In the genomic region with DNA sequence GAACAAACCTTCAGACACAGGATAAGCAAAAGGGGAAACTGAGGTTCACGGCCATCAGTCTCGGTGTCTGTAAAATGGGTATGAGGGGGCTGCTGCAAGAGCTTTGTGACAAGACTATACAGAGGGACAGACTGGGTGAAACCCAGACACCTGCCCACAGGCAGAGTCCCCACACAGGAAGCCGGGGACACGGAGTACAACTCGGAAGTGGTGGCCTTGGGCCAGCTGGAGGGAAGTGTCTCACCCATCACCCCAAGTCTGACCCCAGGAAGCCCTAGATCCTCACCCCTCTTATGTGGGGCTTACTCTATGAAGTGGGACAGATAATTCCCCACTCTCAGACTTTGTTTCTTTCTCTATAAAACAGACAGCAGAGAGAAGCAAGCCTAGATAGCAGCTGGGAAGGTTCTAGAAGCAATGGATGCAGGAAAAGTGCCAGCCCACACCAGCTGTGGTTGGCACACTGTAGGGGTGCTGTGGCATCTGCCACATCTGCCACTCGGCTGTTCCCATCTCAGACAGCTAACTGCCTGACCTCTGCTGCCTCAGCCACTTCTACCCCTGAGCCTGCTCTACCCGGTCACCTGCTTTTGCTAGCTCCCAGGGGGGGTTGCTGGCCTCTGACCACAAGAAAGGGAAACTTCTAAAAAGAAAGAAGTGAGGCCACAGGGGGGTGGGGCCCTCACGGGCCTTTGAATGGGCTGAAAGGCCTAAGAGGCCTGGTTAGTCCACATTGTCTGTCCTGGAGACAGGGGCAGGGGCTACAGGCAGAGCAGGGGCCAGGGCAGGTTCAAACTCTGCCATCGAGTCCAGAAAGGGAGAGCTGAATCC, we compare ENCODE assay signal across 8 mouse cellular contexts. TPM values are rescaled to one million over a fixed set of nuclear protein-coding genes. Genes with fewer than 3 reads are reported as not detected.
DNase-seq lines count a peak whose midpoint lies in the region; ATAC-seq lines count a peak whose summit lies in the region.

No protein-coding gene starts in this region.

- peak; percentile 65 for DNase-seq in hindbrain, embryonic 10.5 days (ENCODE audit: low spot score)
- DNase-seq in Muller cell, postnatal 12 days (ENCODE audit: inconsistent ontology term) = peak; percentile 18
- DNase-seq in spleen, adult 18-20 months = peak; percentile 51 to 56
- no peak for DNase-seq in urinary bladder, postnatal 14 days (ENCODE audit: low spot score)
- DNase-seq in heart, adult 11 months = no peak

- H3K4me3 ChIP-seq in hindbrain, embryonic 10.5 days = peak overlapping the region; percentile 70
- H3K4me3 ChIP-seq in hindbrain, embryonic 16.5 days (ENCODE audit: low read length) = no peak overlapping the region
- peak overlapping the region; percentile 58 for H3K4me3 ChIP-seq in intestine, embryonic 16.5 days (ENCODE audit: low read length)
- no peak overlapping the region for H3K4me3 ChIP-seq in heart, embryonic 12.5 days

- peaks cover 76% of the 10 kb centered on the region for H3K4me1 ChIP-seq in hindbrain, embryonic 10.5 days (replicated peaks)
- H3K4me1 ChIP-seq in hindbrain, embryonic 16.5 days (ENCODE audit: control insufficient read depth, insufficient read depth, low read depth, low read length) = peaks cover 15% of the 10 kb centered on the region
- peaks cover 46% of the 10 kb centered on the region for H3K4me1 ChIP-seq in intestine, embryonic 16.5 days (ENCODE audit: control insufficient read depth, insufficient read depth, low read length)
- peaks cover 32% of the 10 kb centered on the region for H3K4me1 ChIP-seq in heart, embryonic 12.5 days (replicated peaks)

- H3K36me3 ChIP-seq in hindbrain, embryonic 10.5 days = peaks cover 2% of the 10 kb centered on the region; the same call in 1 of the 2 replicates
- no peaks in the 10 kb centered on the region for H3K36me3 ChIP-seq in hindbrain, embryonic 16.5 days (ENCODE audit: control insufficient read depth, insufficient read depth, low read length)
- H3K36me3 ChIP-seq in intestine, embryonic 16.5 days (ENCODE audit: control insufficient read depth, insufficient read depth, low read length) = no peaks in the 10 kb centered on the region
- no peaks in the 10 kb centered on the region for H3K36me3 ChIP-seq in heart, embryonic 12.5 days

- no peak overlapping the region for H3K4me2 ChIP-seq in hindbrain, embryonic 16.5 days (ENCODE audit: low read length)
- H3K4me2 ChIP-seq in intestine, embryonic 16.5 days (ENCODE audit: low read depth, low read length) = peak overlapping the region; percentile 76
- H3K4me2 ChIP-seq in heart, embryonic 12.5 days = no peak overlapping the region

- H3K9ac ChIP-seq in hindbrain, embryonic 16.5 days (ENCODE audit: low read depth, low read length) = no peak overlapping the region
- H3K9ac ChIP-seq in intestine, embryonic 16.5 days (ENCODE audit: low read depth, low read length) = peak overlapping the region; percentile 89
- no peak overlapping the region for H3K9ac ChIP-seq in heart, embryonic 12.5 days

- ATAC-seq in hindbrain, embryonic 16.5 days = no peak
- ATAC-seq in intestine, embryonic 16.5 days = no peak
- ATAC-seq in heart, embryonic 12.5 days (ENCODE audit: insufficient number of reproducible peaks, low FRiP score) = no peak

- H3K27ac ChIP-seq in hindbrain, embryonic 10.5 days = peak overlapping the region; percentile 91
- H3K27ac ChIP-seq in hindbrain, embryonic 16.5 days (ENCODE audit: low read depth, low read length) = no peak overlapping the region
- H3K27ac ChIP-seq in intestine, embryonic 16.5 days (ENCODE audit: low read length) = peak overlapping the region; percentile 87
- H3K27ac ChIP-seq in heart, embryonic 12.5 days (ENCODE audit: poor library complexity, severe bottlenecking) = no peak overlapping the region

- 52% methylated on average over 9 of the region's 9 CpGs for WGBS in hindbrain, embryonic 10.5 days
- 48% methylated on average over 9 of the region's 9 CpGs for WGBS in hindbrain, embryonic 16.5 days
- 63% methylated on average over 9 of the region's 9 CpGs for WGBS in intestine, embryonic 16.5 days
- 69% methylated on average over 9 of the region's 9 CpGs for WGBS in heart, embryonic 12.5 days

- H3K9me3 ChIP-seq in hindbrain, embryonic 10.5 days = no peaks in the 10 kb centered on the region
- no peaks in the 10 kb centered on the region for H3K9me3 ChIP-seq in hindbrain, embryonic 16.5 days (ENCODE audit: control insufficient read depth, low read length)
- H3K9me3 ChIP-seq in intestine, embryonic 16.5 days (ENCODE audit: control insufficient read depth, low read length) = no peaks in the 10 kb centered on the region
- H3K9me3 ChIP-seq in heart, embryonic 12.5 days (replicated peaks) = no peaks in the 10 kb centered on the region

- H3K27me3 ChIP-seq in hindbrain, embryonic 10.5 days (ENCODE audit: insufficient read depth, poor library complexity, severe bottlenecking) = peaks cover 29% of the 10 kb centered on the region
- H3K27me3 ChIP-seq in hindbrain, embryonic 16.5 days (replicated peaks; ENCODE audit: control insufficient read depth, insufficient read depth, low read length) = no peaks in the 10 kb centered on the region
- H3K27me3 ChIP-seq in intestine, embryonic 16.5 days (replicated peaks; ENCODE audit: control insufficient read depth, insufficient read depth, low read length) = no peaks in the 10 kb centered on the region
- peaks cover 25% of the 10 kb centered on the region for H3K27me3 ChIP-seq in heart, embryonic 12.5 days (replicated peaks)

RNA-seq across cellular contexts. Expression of gene Emid1, which starts 1.4 kb away (rescaled TPM):
- 31.9 and 40.0 TPM in 2 replicates for polyA plus RNA-seq in hindbrain, embryonic 10.5 days (2016; fragmentation: Nextera tagmentation; extraction: Ambion mirVana)
- polyA plus RNA-seq in hindbrain, embryonic 16.5 days (2015; fragmentation: Nextera tagmentation; extraction: Ambion mirVana) = 15.8 and 18.2 TPM in 2 replicates
- polyA plus RNA-seq in intestine, embryonic 16.5 days (2015; fragmentation: Nextera tagmentation; extraction: Ambion mirVana) = 112 and 120 TPM in 2 replicates
- 9.0 and 10.0 TPM in 2 replicates for polyA plus RNA-seq in heart, embryonic 12.5 days (2016; fragmentation: Nextera tagmentation; extraction: Ambion mirVana)

RNA-seq across cellular contexts. Expression of gene Ewsr1, which starts 51.6 kb away (rescaled TPM):
- 877 and 924 TPM in 2 replicates for polyA plus RNA-seq in hindbrain, embryonic 10.5 days (2016; fragmentation: Nextera tagmentation; extraction: Ambion mirVana)
- polyA plus RNA-seq in hindbrain, embryonic 16.5 days (2015; fragmentation: Nextera tagmentation; extraction: Ambion mirVana) = 520 and 571 TPM in 2 replicates
- polyA plus RNA-seq in intestine, embryonic 16.5 days (2015; fragmentation: Nextera tagmentation; extraction: Ambion mirVana) = 499 and 529 TPM in 2 replicates
- polyA plus RNA-seq in heart, embryonic 12.5 days (2016; fragmentation: Nextera tagmentation; extraction: Ambion mirVana) = 475 and 499 TPM in 2 replicates

RNA-seq across cellular contexts. Expression of gene Rhbdd3, which starts 51.9 kb away (rescaled TPM):
- polyA plus RNA-seq in hindbrain, embryonic 10.5 days (2016; fragmentation: Nextera tagmentation; extraction: Ambion mirVana) = 29.1 and 29.3 TPM in 2 replicates
- polyA plus RNA-seq in hindbrain, embryonic 16.5 days (2015; fragmentation: Nextera tagmentation; extraction: Ambion mirVana) = 43.3 and 45.0 TPM in 2 replicates
- polyA plus RNA-seq in intestine, embryonic 16.5 days (2015; fragmentation: Nextera tagmentation; extraction: Ambion mirVana) = 27.8 and 32.5 TPM in 2 replicates
- 26.5 and 28.4 TPM in 2 replicates for polyA plus RNA-seq in heart, embryonic 12.5 days (2016; fragmentation: Nextera tagmentation; extraction: Ambion mirVana)

Comparison
In these comparisons a context has a peak if more than half of its experiments do, and no peak if none do; other contexts are left out.
1. H3K27ac ChIP-seq: peak in hindbrain, embryonic 10.5 days (single experiment) and intestine, embryonic 16.5 days (single experiment); none in hindbrain, embryonic 16.5 days (single experiment) and heart, embryonic 12.5 days (single experiment).
2. H3K4me3 ChIP-seq: peak in hindbrain, embryonic 10.5 days (single experiment) and intestine, embryonic 16.5 days (single experiment); none in hindbrain, embryonic 16.5 days (single experiment) and heart, embryonic 12.5 days (single experiment).
3. DNase-seq: peak in hindbrain, embryonic 10.5 days (single experiment), Muller cell, postnatal 12 days (single experiment) and spleen, adult 18-20 months (2 of 2); none in urinary bladder, postnatal 14 days (single experiment) and heart, adult 11 months (single experiment).